Mouse (Mus musculus) WW6 (cell line): ENCODE measurements around the gene Sh3bp5l.
"Not testable (repeated sequence)": the region's sequence is repeated elsewhere in the genome, so short reads cannot be mapped to it uniquely, and the experiment has no call there.

ENCODE experiments used
- DNase-seq: peaks from one replicate; pipeline ENCODE4 v3.0.0-alpha.2; 2013; ENCODE audit warnings: low read depth, low spot score

The Sh3bp5l gene

GRCm38 (mm10) chr11:58322824-58323569, 7.5 kb upstream of the Sh3bp5l start:
- DNase-seq = peak; percentile 89

GRCm38 (mm10) chr11:58323570-58324340, 6.8 kb upstream of the Sh3bp5l start:
- DNase-seq = no peak

- no peak for DNase-seq
These were observed 5.8 kb upstream of the Sh3bp5l start for GRCm38 (mm10) chr11:58324614-58325229.

GRCm38 (mm10) chr11:58326781-58327180, 3.7 kb upstream of the Sh3bp5l start:
- DNase-seq = no peak

- DNase-seq = no peak
These were observed 633 bp upstream of the Sh3bp5l start for GRCm38 (mm10) chr11:58329906-58330275.

GRCm38 (mm10) chr11:58331149-58331495, 598 bp downstream of the Sh3bp5l start:
- DNase-seq = no peak

- DNase-seq = no peak
These were observed 1.0 kb downstream of the Sh3bp5l start for GRCm38 (mm10) chr11:58331546-58331945.

- DNase-seq = no peak
These were observed 4.2 kb downstream of the Sh3bp5l start for GRCm38 (mm10) chr11:58334746-58335145.

- DNase-seq = no peak
These were observed 16.2 kb downstream of the Sh3bp5l start for GRCm38 (mm10) chr11:58346745-58347144.

GRCm38 (mm10) chr11:58350628-58351027, 20.1 kb downstream of the Sh3bp5l start:
- DNase-seq = peak; percentile 45

- no peak for DNase-seq
These were observed 20.7 kb downstream of the Sh3bp5l start for GRCm38 (mm10) chr11:58351179-58351578.

- peak; percentile 33 for DNase-seq
These were observed 22.4 kb downstream of the Sh3bp5l start for GRCm38 (mm10) chr11:58352681-58353548.

GRCm38 (mm10) chr11:58353709-58354108, 23.2 kb downstream of the Sh3bp5l start:
- DNase-seq = no peak

GRCm38 (mm10) chr11:58354476-58354875, 24.0 kb downstream of the Sh3bp5l start:
- DNase-seq = no peak

- no peak for DNase-seq
These were observed 24.4 kb downstream of the Sh3bp5l start for GRCm38 (mm10) chr11:58354927-58355326.

GRCm38 (mm10) chr11:58357042-58357441, 26.5 kb downstream of the Sh3bp5l start:
- DNase-seq = no peak

- no peak for DNase-seq
These were observed 27.5 kb downstream of the Sh3bp5l start for GRCm38 (mm10) chr11:58357844-58358534.

GRCm38 (mm10) chr11:58362562-58362961, 32.0 kb downstream of the Sh3bp5l start:
- not testable (repeated sequence) for DNase-seq

GRCm38 (mm10) chr11:58364454-58364853, 33.9 kb downstream of the Sh3bp5l start:
- no peak for DNase-seq

- DNase-seq = not testable (repeated sequence)
These were observed 35.7 kb downstream of the Sh3bp5l start for GRCm38 (mm10) chr11:58366191-58366590.

GRCm38 (mm10) chr11:58377273-58377672, 46.7 kb downstream of the Sh3bp5l start:
- no peak for DNase-seq
